Mouse (Mus musculus) bone marrow, adult 2 months (tissue): ENCODE data around the gene Uvrag.

Source experiments
- CTCF ChIP-seq: fragments of 200-500 bp; IDR thresholded peaks from 2 replicates; pipeline ENCODE4 v1.5.1; 2011; ENCODE audit warnings: low read length, control low read depth; ENCODE audit not compliant: control insufficient read depth, insufficient read depth
- POLR2A ChIP-seq: fragments of 200-500 bp; IDR thresholded peaks from 2 replicates; pipeline ENCODE4 v1.6.1; 2011; ENCODE audit warnings: low read depth, mild to moderate bottlenecking, control low read depth, low read length, borderline replicate concordance; ENCODE audit not compliant: control insufficient read depth

- TF ChIP-seq CTCF: no peak
- no peak for TF ChIP-seq POLR2A
These were observed 75.5 kb downstream of the Uvrag start for GRCm38 (mm10) chr7:99065391-99065831.
